Mouse (Mus musculus): ENCODE measurements at regions not wholly inside any gene's neighbourhood (a gene's known extent, or its start where the extent isn't known, plus 50 kb on each side); places are given as distances from the start of the nearest gene placed in this dataset.

GRCm38 (mm10) chr1:71953292-71953691 lies 258.8 kb downstream of the Mreg start:
- intact Hi-C loops (cut with DNase I): no loop called here

DNA sequence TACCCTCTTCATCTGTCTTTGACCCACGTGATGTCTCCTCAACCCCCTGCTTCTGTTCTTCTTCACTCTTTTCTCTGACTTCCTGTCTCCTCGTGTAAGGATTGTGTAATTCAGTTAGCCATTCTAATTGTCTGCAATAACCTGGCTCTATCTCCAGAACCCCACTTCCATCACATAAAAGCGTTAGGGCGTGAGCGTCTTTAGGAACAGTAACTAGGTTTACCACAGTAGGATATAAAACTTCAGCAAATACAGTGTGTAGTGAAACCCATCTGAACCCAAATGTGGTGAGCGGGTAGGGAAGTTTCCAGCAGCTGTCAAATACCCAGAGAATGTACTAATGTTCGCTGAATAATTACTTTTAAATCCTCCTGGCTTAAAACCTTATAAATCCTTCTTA lies 262.6 kb downstream of the Mreg start:
- intact Hi-C loops (cut with DNase I): no loop called here

DNA sequence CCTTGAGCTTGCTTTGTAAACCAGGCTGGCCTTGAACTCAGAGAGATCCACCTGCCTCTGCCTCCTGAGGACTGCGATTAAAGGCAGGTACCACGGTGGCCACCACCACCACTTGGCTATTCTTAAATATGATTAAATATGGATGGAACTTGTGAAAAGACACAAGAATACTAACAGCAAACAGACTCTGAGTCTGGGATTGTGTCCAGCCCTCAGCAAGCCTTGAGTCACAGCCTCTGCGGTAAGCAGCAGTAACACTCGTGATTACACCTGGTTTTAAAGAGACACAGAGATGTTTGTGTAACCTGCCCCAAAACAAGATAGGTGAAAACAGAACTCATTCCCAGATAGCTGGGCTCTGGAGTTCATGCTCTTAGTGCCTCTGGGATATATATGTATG lies 263.4 kb downstream of the Mreg start:
- intact Hi-C loops (cut with DNase I): no loop called here

DNA sequence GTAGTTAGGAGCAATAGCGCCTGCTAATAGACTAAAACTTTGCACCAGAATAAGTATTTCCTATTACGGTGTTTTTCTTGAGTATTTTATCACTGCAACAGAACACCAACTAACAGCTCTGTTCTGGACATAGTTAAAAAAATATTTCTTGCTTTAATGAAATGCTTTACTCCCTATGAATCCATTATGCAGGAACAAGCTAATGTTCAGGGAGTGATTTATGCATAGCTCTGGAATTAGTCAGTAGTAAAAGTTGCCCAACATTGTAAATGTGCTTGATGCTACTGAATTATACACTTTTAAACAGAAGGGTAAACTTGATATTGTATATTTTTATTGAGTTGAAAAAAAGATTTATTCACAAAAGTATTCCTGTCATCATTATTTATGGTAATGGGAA lies 264.6 kb downstream of the Mreg start:
- intact Hi-C loops (cut with DNase I): no loop called here

- intact Hi-C loops (cut with DNase I): no loop called here
These were observed 265.2 kb downstream of the Mreg start for GRCm38 (mm10) chr1:71946911-71947310.

GRCm38 (mm10) chr1:71945070-71945469 lies 267.0 kb downstream of the Mreg start:
- intact Hi-C loops (cut with DNase I): no loop called here

DNA sequence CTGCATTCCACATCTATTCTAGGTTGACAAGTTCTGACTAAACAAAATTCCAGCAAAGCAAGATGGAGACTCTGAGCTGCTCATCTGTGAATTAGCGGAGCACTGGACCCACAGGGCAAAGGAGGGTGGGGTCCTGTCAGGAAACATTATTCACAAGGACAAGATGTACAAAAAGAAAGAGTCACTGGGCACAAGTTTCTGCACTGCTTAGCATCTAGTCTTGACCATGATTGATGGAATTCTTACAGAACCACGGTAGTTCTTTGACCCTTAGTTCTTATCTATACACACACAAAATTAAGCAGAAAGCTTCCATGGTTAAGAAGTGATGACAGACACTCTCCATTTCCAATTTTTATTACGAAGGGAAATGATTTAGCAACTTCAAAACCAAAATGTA lies 267.6 kb downstream of the Mreg start:
- intact Hi-C loops (cut with DNase I): no loop called here

DNA sequence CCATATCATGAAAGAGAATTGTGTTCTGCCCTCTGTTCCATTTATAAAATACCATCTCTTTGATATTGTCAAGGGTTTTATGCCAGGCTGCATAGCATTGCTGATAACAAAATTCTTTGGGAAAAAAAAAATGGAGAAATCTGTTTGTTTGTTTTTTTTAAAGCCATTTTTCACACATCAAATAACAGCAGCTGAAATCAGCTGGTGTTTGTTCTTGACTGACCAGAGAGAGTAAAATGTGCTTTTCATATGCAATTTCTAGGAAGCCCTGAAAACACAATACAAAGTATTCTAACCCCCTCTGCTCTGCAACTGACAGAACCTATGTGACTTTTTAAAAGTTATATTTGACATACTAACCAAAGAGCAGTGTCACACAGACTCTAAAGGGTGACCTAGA lies 270.0 kb downstream of the Mreg start:
- intact Hi-C loops (cut with DNase I): no loop called here

DNA sequence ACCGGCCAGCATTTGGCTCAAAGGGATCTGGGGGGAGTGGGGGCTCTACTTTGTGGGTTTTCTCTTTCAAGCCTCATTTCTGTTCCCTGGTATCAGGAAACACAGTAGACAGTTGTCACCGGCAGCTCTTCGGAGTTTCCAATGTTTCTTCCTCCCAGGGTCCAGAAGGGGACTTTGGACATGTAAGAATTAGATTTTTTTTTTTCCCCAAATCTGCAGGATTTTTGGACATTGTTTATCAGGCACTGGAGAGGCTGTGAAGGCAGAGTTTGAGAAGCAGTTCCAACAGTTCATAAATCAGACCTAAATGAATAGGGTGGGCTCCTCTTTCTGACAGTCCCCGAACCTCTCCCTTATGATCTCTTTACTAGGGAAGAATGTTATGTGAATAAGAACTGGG lies 270.4 kb downstream of the Mreg start:
- intact Hi-C loops (cut with DNase I): no loop called here

GRCm38 (mm10) chr1:71940900-71941299 lies 271.2 kb downstream of the Mreg start:
- intact Hi-C loops (cut with DNase I): no loop called here

GRCm38 (mm10) chr1:71938323-71939007 lies 273.6 kb downstream of the Mreg start:
- intact Hi-C loops (cut with DNase I): no loop called here

GRCm38 (mm10) chr1:71937922-71938321 lies 274.2 kb downstream of the Mreg start:
- intact Hi-C loops (cut with DNase I): no loop called here

DNA sequence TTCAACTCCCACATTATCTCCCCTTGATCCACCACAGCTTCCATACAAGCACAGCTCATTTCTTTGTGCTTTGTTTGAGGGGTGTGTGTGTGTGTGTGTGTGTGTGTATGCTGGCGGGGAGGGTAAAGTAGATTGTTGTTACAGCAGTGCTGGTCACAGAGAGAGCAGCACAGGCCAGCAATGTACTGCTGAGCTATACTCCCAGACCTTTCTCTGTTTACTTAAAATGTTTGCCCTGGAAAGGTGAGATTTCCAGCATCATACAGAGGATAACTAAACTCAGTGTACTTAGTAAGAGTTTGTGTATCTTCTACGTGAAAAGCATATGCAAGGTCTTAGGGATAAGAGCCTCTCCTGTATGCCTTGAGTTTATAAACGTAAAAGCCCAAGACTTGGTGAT lies 274.9 kb downstream of the Mreg start:
- intact Hi-C loops (cut with DNase I): no loop called here

- intact Hi-C loops (cut with DNase I): no loop called here
These were observed 275.5 kb downstream of the Mreg start for GRCm38 (mm10) chr1:71936501-71937129.

GRCm38 (mm10) chr1:71925501-71925900 lies 272.5 kb upstream of the Fn1 start:
- intact Hi-C loops (cut with DNase I): no loop called here

- intact Hi-C loops (cut with DNase I): no loop called here
These were observed 271.9 kb upstream of the Fn1 start for GRCm38 (mm10) chr1:71924884-71925283.

GRCm38 (mm10) chr1:71923731-71924130 lies 270.7 kb upstream of the Fn1 start:
- intact Hi-C loops (cut with DNase I): no loop called here

GRCm38 (mm10) chr1:71921456-71921855 lies 268.5 kb upstream of the Fn1 start:
- intact Hi-C loops (cut with DNase I): no loop called here

DNA sequence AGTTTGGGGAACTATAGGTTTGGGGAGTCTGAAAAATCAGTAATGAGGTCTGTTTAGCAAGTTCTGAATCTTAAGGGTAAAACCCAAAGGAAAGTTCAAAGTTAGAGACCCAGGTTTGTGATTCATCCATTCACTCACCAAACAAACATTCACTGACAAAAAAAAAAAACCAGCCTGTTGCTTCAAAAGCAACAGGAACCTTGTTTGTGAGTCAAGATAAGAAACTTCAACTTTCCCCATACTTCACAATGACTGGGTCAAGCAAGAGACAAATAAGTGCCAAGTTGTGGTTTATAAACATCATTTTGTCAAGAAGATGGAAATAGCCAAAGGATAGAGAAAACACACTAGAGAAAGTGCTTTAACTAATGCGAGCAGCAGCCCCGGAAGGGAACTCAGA lies 266.9 kb upstream of the Fn1 start:
- intact Hi-C loops (cut with DNase I): no loop called here

DNA sequence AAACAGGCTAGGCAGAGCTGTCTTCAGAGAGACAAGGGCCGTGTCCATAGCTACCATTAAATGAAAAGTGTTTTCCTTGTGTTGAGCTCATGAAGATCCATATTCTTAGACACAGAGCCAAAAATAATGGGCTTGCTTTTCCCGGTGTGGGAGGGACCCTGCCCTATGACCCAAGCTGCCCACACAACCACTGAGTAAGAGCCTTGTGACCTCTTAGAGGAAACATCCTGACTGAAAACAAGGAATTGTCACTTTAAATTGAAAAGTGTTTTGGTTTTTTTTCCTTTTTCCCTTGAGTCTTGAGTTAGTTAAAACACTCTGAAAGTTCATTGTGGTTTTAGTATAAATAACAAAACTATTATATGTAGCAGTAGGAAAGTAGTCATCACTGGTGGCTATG lies 264.0 kb upstream of the Fn1 start:
- intact Hi-C loops (cut with DNase I): no loop called here

GRCm38 (mm10) chr1:71914439-71914838 lies 261.4 kb upstream of the Fn1 start:
- intact Hi-C loops (cut with DNase I): no loop called here

- intact Hi-C loops (cut with DNase I): no loop called here
These were observed 260.2 kb upstream of the Fn1 start for GRCm38 (mm10) chr1:71913221-71913620.

DNA sequence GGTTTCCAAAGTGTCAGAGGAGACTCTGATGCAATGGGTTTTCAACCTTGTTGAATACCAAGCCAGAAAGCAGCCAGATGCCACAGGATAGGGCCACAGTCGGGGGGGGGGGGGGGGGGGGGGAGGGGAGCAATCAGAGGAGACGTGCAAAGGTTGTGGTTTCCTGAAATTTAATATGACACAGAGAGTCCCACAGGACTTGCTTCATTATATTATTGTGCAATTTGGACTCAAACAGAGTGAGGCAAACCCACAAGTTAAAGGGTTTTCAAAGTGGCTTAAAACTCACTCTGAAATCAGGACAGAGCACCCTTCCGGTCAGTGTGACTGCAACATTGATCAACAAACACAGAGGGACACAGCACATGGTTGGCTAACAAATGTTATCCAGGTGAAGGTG lies 259.4 kb upstream of the Fn1 start:
- intact Hi-C loops (cut with DNase I): no loop called here

All from adrenal gland (tissue).